Mouse (Mus musculus): ENCODE results near the gene Ext2. TPM values are rescaled to one million over a fixed set of nuclear protein-coding genes. Genes with fewer than 3 reads are reported as not detected.

Ext2 gene
- total RNA-seq, 2 experiments from 2014 or later, result 51.2 to 53.0 TPM

GRCm38 (mm10) chr2:93747538-93748126 lies 74.7 kb downstream of the Ext2 start:
- DNase-seq (ENCODE audit: low spot score in 2 of 2), result peak in 1 of 2 experiments; percentile 66
- intact Hi-C loops (cut with DNase I), result no loop called here

- intact Hi-C loops (cut with DNase I), result no loop called here
- no peak for DNase-seq (ENCODE audit: low spot score in 2 of 2)
Observed at GRCm38 (mm10) chr2:93746620-93747019, 75.7 kb downstream of the Ext2 start.

- intact Hi-C loops (cut with DNase I), result no loop called here
Observed at GRCm38 (mm10) chr2:93746162-93746561, 76.2 kb downstream of the Ext2 start.

GRCm38 (mm10) chr2:93745741-93746140 lies 76.6 kb downstream of the Ext2 start:
- no peak for DNase-seq (ENCODE audit: low spot score in 2 of 2)
- intact Hi-C loops (cut with DNase I), result no loop called here

More at GRCm38 (mm10) chr2:93746162-93746561, 76.2 kb downstream of the Ext2 start:
- DNase-seq (ENCODE audit: low spot score in 2 of 2), result no peak

GRCm38 (mm10) chr2:93744346-93745229 lies 77.8 kb downstream of the Ext2 start:
- peak in 1 of 2 experiments; percentile 40 for DNase-seq (ENCODE audit: low spot score in 2 of 2)
- intact Hi-C loops (cut with DNase I), result no loop called here

- intact Hi-C loops (cut with DNase I), result no loop called here
- DNase-seq (ENCODE audit: low spot score in 2 of 2), result no peak
Observed at GRCm38 (mm10) chr2:93741700-93742099, 80.7 kb downstream of the Ext2 start.

- intact Hi-C loops (cut with DNase I), result no loop called here
- DNase-seq (ENCODE audit: low spot score in 2 of 2), result no peak
Observed at GRCm38 (mm10) chr2:93739044-93739569, 83.3 kb downstream of the Ext2 start.

GRCm38 (mm10) chr2:93737146-93737545 lies 85.2 kb downstream of the Ext2 start:
- intact Hi-C loops (cut with DNase I), result no loop called here
- DNase-seq (ENCODE audit: low spot score in 2 of 2), result no peak

GRCm38 (mm10) chr2:93732658-93733057 lies 89.7 kb downstream of the Ext2 start:
- no peak for DNase-seq (ENCODE audit: low spot score in 2 of 2)
- intact Hi-C loops (cut with DNase I), result no loop called here

GRCm38 (mm10) chr2:93729585-93729984 lies 92.8 kb downstream of the Ext2 start:
- no peak for DNase-seq (ENCODE audit: low spot score in 2 of 2)
- intact Hi-C loops (cut with DNase I), result no loop called here

GRCm38 (mm10) chr2:93723138-93723744 lies 99.1 kb downstream of the Ext2 start:
- intact Hi-C loops (cut with DNase I), result no loop called here
- DNase-seq (ENCODE audit: low spot score in 2 of 2), result no peak

GRCm38 (mm10) chr2:93720956-93721355 lies 101.4 kb downstream of the Ext2 start:
- intact Hi-C loops (cut with DNase I), result no loop called here
- no peak for DNase-seq (ENCODE audit: low spot score in 2 of 2)

- intact Hi-C loops (cut with DNase I), result no loop called here
- no peak for DNase-seq (ENCODE audit: low spot score in 2 of 2)
Observed at GRCm38 (mm10) chr2:93719792-93720675, 102.3 kb downstream of the Ext2 start.

GRCm38 (mm10) chr2:93713267-93713666 lies 109.1 kb downstream of the Ext2 start:
- intact Hi-C loops (cut with DNase I), result no loop called here
- DNase-seq (ENCODE audit: low spot score in 2 of 2), result no peak

GRCm38 (mm10) chr2:93711460-93711859 lies 110.9 kb downstream of the Ext2 start:
- intact Hi-C loops (cut with DNase I), result no loop called here
- no peak for DNase-seq (ENCODE audit: low spot score in 2 of 2)

- intact Hi-C loops (cut with DNase I), result no loop called here
- no peak for DNase-seq (ENCODE audit: low spot score in 2 of 2)
Observed at GRCm38 (mm10) chr2:93709696-93710095, 112.7 kb downstream of the Ext2 start.

GRCm38 (mm10) chr2:93709241-93709640 lies 113.1 kb downstream of the Ext2 start:
- intact Hi-C loops (cut with DNase I), result no loop called here
- no peak for DNase-seq (ENCODE audit: low spot score in 2 of 2)

- peak in 1 of 2 experiments; percentile 8 for DNase-seq (ENCODE audit: low spot score in 2 of 2)
- intact Hi-C loops (cut with DNase I), result no loop called here
Observed at GRCm38 (mm10) chr2:93706825-93707224, 115.5 kb downstream of the Ext2 start.

GRCm38 (mm10) chr2:93706407-93706806 lies 116.0 kb downstream of the Ext2 start:
- peak in 1 of 2 experiments; percentile 66 for DNase-seq (ENCODE audit: low spot score in 2 of 2)
- intact Hi-C loops (cut with DNase I), result no loop called here

All from left cerebral cortex, postnatal 25 days (tissue).